Mouse (Mus musculus) lung, postnatal 0 days (tissue): ENCODE measurements around the gene Dst.

Experiments used
- CTCF ChIP-seq: IDR thresholded peaks from 2 replicates; pipeline ENCODE4 v1.5.1; 2016; ENCODE audit warnings: antibody characterized with exemption, mild to moderate bottlenecking
- EP300 ChIP-seq: IDR thresholded peaks from 2 replicates; pipeline ENCODE4 v1.6.1; 2016; ENCODE audit warnings: antibody characterized with exemption, mild to moderate bottlenecking, control low read depth

DNA sequence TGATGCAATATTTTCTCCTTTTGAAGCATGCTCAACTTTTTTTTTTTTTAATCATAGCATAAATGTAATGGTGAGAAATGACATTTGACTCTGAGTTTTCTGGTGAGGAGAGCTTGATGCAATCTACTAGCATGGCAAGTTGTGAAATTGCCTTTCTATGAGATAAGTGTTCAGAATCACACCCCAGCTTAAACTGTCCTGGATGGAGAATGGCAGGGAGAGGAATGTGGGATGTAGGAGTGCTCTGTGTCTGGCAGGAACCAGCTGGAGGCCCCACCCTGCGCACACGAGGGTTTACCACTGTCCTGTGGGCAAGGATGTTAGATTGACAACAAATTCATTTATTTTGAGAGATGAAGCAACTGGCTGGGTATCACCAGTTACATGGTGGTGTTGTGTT lies 202.8 kb downstream of the Dst start:
- no peak for TF ChIP-seq CTCF
- TF ChIP-seq EP300 = no peak
